Comparison of ENCODE assay signal across 8 mouse cellular contexts in genomic region chr14:72708581-72708991, GRCm38 (mm10). TPM values are rescaled to one million over a fixed set of nuclear protein-coding genes. Genes with fewer than 3 reads are reported as not detected.
A peak's percentile ranks its signal among the peaks of the same experiment; 100 is the strongest.
DNase-seq lines count a peak whose midpoint lies in the region; ATAC-seq lines count a peak whose summit lies in the region.

No protein-coding gene starts in this region.

- H3K9me3 ChIP-seq in forebrain, embryonic 13.5 days (replicated peaks): no peaks in the 10 kb centered on the region
- no peaks in the 10 kb centered on the region for H3K9me3 ChIP-seq in limb, embryonic 12.5 days

- H3K4me3 ChIP-seq in forebrain, embryonic 13.5 days: peak overlapping the region; percentile 85
- peak overlapping the region; percentile 83 for H3K4me3 ChIP-seq in limb, embryonic 12.5 days (replicated peaks)

- H3K27me3 ChIP-seq in forebrain, embryonic 13.5 days: peaks cover 15% of the 10 kb centered on the region
- peaks cover 29% of the 10 kb centered on the region for H3K27me3 ChIP-seq in limb, embryonic 12.5 days

- no peak overlapping the region for H3K27ac ChIP-seq in forebrain, embryonic 13.5 days
- no peak overlapping the region for H3K27ac ChIP-seq in limb, embryonic 12.5 days

- H3K4me2 ChIP-seq in forebrain, embryonic 13.5 days: peak overlapping the region; percentile 80
- peak overlapping the region; percentile 79 for H3K4me2 ChIP-seq in limb, embryonic 12.5 days

- H3K4me1 ChIP-seq in forebrain, embryonic 13.5 days: peaks cover 21% of the 10 kb centered on the region
- peaks cover 7% of the 10 kb centered on the region for H3K4me1 ChIP-seq in limb, embryonic 12.5 days (replicated peaks)

- intact Hi-C loops in left cerebral cortex, postnatal 14 days (cut with DNase I): no loop called here

- no peaks in the 10 kb centered on the region for H3K36me3 ChIP-seq in forebrain, embryonic 13.5 days (ENCODE audit: poor library complexity, severe bottlenecking)
- no peaks in the 10 kb centered on the region for H3K36me3 ChIP-seq in limb, embryonic 12.5 days

- peak overlapping the region; percentile 26; the same call in 1 of the 2 replicates for H3K9ac ChIP-seq in forebrain, embryonic 13.5 days
- H3K9ac ChIP-seq in limb, embryonic 12.5 days (replicated peaks): no peak overlapping the region

- DNase-seq in left cerebral cortex, postnatal 14 days (ENCODE audit: low spot score in 2 of 2): peak; percentile 4 to 6
- no peak for DNase-seq in left cerebral cortex, adult 8-10 months (ENCODE audit: low spot score in 2 of 2)
- peak; percentile 74 for DNase-seq in brain, adult 2 months (ENCODE audit: low read depth, low spot score)
- DNase-seq in naive thymus-derived CD4-positive, alpha-beta T cell, adult 2 months (ENCODE audit: low read depth): peak; percentile 55
- no peak for DNase-seq in urinary bladder, postnatal 4 days (ENCODE audit: low spot score in 2 of 2)

- WGBS in forebrain, embryonic 13.5 days: 32% methylated on average over 11 of the region's 11 CpGs
- WGBS in limb, embryonic 12.5 days: 48% methylated on average over 11 of the region's 11 CpGs

- ATAC-seq in forebrain, embryonic 13.5 days: no peak
- no peak for ATAC-seq in limb, embryonic 12.5 days (ENCODE audit: insufficient number of reproducible peaks, insufficient read depth, low FRiP score, low TSS enrichment, low read depth)
- ATAC-seq in erythroid progenitor cell, adult 5-6 weeks (replicated peaks; ENCODE audit: low FRiP score, poor library complexity, severe bottlenecking): no peak

RNA-seq across cellular contexts. Expression of gene Fndc3a, which starts 1.2 kb away (rescaled TPM):
- 10 to 100 TPM; 40.7 to 41.4 TPM for total RNA-seq in left cerebral cortex, postnatal 14 days (2021)
- 10 to 100 TPM; 44.5 to 51.4 (median 46.5) TPM for total RNA-seq in left cerebral cortex, adult 8-10 months (2022)
- polyA plus RNA-seq in forebrain, embryonic 13.5 days (2015; fragmentation: Nextera tagmentation; extraction: Ambion mirVana): 48.1 and 55.5 TPM in 2 replicates
- polyA plus RNA-seq in limb, embryonic 12.5 days (2016; fragmentation: Nextera tagmentation; extraction: Ambion mirVana): 37.1 and 37.2 TPM in 2 replicates
- 7.6 and 21.4 TPM in 2 replicates for total RNA-seq in erythroid progenitor cell, adult 5-6 weeks (2015; ENCODE audit: low replicate concordance)
- 5.8 and 6.5 TPM in 2 replicates for total RNA-seq in erythroid progenitor cell, adult 5-6 weeks (2017; ENCODE audit: low replicate concordance)

Comparison
In these comparisons a context has a peak if more than half of its experiments do, and no peak if none do; other contexts are left out.
1. DNase-seq: peak in left cerebral cortex, postnatal 14 days (2 of 2), brain, adult 2 months (single experiment) and naive thymus-derived CD4-positive, alpha-beta T cell, adult 2 months (single experiment); none in left cerebral cortex, adult 8-10 months (0 of 2) and urinary bladder, postnatal 4 days (0 of 2).